Mouse (Mus musculus) T-helper 1 cell (primary cell): Measurements from ENCODE around the gene Atat1.

ENCODE experiments used
- in situ Hi-C: fragments of 300-600 bp; cut with MboI, MseI; formaldehyde crosslinking; loops from one replicate; pipeline ENCODE4 v1.15.1; 2025; ENCODE audit warnings: high pct_unique_total_duplicates

Gene Atat1

DNA sequence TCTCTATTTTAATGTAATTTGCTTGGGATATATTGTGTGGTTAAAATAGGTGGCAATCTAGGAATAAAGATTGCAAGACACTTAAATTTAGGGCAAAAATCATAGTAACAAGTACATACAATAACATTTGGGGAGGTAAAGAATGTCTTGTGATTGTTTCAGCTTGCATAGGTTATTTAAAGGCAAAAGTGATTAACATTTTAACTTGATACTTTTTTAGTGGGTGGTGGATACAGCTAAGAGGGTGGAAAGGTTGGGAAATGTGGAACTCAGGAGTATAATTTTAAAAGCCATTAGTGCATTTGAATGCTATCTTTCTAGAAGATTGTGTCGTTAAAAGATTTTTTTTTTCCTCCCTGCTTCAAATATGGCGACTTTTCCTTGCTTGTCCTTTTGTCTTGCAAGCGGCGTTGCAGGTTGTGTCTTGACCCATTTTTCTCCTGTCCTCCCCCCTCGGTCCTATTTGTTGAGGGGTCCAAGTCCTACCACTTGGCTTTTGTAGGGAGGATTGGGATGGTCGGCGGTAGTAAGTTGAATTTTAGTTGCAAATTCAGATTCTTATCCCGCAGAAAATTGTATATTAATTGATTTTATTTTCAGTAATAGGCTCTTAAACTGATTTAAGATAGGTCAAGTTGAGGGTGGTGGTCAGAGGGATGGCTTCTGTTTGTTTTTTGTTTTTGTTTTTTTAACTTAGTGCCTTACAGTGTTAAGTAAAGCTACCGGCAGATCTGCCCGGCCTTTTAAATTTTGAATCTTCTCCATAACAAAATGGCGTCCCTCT lies 8.6 kb upstream of the Atat1 start:
- in situ Hi-C loops: no loop called here

DNA sequence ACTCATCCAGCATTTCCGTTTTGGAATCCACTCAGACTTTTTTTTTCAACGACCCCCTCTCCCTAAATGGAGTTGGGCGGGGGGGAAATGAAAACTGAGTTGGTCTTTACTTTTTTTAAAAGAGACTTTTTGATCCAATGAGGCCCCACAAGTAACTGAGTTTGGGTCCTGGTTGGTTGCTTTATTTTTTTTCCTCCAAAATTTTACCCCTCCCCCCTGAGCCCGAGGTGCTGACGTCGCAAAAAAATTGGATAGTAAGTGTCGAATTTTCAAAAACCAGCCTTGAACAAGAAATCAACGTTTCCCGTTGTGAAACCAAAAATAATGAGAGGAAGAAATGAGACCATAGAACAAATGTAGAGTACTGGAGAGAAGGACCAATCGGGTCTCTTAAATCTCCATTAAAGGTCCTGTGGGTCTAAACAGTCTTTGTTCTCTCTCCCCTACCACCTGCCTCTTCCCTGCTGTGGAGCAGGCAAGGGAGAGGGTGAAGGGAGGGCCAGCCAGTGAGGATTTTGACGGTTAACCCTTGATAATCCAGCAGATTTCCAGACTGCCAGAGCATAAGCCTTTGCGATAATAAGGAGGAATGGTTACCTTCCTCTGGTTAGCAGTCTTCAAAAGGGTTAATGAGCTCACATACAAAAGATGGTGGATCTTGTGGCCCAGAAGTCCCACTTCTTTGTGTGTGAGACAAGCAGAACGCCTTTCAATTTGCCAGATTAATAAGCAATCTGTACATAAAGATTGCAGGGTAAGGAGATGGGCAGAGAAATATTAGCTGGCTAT lies 7.8 kb upstream of the Atat1 start:
- in situ Hi-C loops: no loop called here

DNA sequence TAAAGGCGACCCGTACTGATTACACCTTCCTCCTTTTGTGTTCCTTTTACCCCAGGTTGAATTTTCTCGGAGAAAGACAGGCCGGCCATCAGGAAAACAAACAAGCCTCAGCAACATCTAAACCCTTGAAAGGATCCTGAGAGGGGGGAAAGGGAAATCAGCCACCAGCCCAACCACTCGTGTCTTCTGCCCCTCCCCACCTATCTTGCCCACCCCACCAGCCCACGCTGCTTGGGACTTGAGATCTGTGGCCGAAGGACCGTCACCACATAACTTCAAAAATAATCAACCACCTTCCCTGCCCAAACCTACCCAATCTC lies 7.2 kb upstream of the Atat1 start:
- in situ Hi-C loops: no loop called here

DNA sequence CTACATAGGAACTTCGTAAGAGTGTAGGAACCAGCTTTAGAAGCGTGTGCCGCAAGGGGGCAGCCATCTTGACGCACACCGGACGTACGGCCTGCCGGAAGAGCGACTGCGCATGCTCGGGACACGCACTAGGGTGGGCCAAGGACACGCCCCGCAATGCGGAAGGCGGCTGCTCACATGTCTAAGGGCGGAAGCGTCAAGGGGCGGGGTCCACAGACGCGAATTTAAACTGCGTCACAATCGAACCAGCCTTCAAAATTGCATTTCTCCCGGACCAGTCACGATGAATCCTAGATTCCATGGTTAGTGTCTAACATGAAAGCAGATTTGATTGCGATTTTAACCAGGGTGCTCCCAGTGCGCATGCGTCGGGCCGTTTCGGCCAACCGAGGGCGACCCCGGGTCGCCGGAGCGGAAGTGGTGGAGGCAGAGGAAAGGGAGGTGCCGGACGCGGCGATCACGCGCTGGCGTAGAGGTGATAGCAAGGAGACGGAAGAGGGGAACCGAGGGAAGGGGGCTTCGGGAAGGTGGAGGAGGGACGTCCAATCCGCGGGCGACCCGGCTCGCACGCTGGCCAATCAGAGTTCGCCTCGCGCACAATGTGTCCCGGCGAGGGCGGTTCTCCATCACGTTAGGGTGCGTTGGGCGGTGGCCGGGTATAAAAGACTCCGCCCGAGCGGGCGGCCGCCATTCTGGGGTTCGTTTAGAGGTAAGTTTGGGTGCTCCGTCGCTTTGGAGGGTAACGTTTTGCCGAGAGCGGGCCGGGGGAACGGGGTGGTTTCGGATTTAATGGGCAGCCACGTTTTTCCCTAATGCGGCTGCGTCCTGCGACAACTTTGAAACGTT lies 6.6 kb upstream of the Atat1 start, which contains the start of the genes Mrps18b and Ppp1r10:
Mrps18b (minus strand) TSS at position 93 of the 846 bp plus-strand sequence.
Ppp1r10 (plus strand) TSS at position 138 of the 846 bp plus-strand sequence.
- in situ Hi-C loops: no loop called here

DNA sequence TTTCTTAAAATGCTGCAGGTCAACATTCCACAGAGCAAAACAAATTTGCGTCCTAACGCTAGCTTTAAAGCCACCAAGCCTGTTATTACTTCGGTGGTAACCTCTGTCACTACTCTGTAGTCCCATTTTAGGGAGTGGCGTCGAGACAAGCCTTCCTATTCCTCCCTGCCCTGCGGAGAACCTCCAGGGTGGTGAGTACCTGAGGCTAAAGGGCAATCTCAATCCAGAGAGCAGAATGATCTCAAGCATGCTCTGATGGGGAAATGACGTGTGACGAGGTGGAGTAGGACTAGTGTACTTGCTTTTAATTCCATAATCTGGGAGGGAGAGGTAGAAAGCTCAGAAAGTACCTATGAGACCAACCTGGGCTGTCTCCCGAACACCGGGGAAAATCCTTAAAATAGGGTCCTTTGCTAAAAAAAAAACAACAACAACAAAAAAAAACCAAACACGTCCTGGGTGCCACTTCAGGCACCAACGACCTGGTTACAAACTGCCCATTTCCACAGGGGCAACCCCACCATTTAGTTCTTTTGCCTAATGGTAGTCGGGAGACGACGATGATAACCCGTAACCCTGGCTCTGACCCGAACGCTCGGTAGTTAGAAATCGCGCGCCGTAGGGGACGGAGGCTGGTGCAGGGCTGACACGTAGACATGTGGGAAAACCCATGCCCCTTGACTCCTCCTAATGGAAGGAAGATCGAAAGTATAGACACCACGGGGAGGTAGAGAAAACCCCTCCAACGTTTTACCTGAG lies 5.8 kb upstream of the Atat1 start:
- in situ Hi-C loops: no loop called here

DNA sequence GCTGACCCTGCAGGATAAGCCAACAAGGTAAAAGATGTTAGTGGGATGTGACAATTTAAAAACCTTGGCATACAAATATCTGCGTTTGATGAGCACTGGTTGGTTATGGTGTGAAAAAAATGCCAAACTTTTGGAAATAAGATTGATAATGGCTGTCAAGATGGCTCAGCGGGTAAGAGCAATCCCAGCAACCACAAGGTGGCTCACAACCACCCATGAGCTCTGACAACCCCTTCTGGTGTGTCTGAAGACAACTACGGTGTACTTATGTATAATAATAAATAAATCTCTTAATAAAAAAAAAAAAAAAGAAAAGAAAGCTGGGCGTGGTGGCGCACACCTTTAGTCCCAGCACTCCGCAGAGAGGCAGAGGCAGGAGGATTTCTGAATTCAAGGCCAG lies 5.1 kb upstream of the Atat1 start:
- in situ Hi-C loops: no loop called here

DNA sequence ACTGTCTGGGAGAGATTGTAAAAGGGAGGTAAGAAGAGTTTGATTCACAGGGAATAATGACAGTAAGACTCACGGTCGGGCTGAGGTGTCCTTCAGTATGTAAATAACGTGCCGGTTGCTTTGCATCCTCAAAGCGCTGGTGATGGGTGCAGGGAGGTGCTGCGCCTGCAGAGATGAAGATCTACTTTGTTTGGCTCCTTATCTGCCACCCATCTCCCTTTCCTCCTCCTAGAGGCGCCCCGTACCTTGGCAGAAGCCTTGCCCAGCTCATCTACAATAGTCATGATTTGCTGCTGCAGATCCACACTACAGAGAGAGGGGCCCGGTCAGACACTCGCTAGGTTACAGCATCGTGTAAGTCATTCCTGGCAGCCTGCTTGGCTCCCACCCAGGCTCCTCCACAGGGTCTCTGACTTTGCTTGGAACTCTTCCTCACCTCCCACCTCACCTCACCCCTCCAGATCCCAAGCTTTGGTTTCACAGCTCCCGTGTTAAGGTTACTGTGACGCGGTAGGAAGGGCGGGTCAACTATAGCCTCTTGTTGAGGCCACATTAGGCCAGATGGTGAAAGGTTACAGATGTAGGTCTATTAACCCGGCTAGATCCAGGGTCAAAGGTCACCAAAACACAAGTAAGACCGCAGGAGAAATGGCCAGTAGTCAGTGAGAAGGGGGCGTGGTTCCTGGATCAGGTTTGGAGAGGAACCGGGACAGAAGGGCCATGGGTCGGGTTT lies 523 bp downstream of the Atat1 start:
- in situ Hi-C loops: loop anchor here (5.0 kb wide), 1 partner anchor 82 kb away; no protein-coding TSS in a partner anchor

DNA sequence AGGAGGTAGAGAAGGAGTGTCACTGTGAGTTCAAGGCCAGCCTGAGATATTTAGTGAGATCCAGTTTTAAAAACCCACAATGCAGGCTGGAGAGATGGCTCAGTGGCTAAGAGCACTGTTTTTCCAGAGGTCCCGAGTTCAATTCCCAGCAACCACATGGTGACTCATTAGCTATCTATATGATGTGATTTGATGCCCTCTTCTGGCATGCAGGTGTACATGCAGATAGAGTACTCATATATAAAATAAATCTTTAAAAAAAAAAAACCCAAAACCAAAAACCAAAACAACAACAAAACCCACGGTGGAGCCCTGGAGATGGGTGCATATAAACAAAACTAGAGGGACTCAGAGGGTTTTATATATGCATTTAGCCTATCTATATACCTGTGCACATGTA lies 2.3 kb downstream of the Atat1 start:
- in situ Hi-C loops: loop anchor here (5.0 kb wide), 1 partner anchor 80 kb away; no protein-coding TSS in a partner anchor

DNA sequence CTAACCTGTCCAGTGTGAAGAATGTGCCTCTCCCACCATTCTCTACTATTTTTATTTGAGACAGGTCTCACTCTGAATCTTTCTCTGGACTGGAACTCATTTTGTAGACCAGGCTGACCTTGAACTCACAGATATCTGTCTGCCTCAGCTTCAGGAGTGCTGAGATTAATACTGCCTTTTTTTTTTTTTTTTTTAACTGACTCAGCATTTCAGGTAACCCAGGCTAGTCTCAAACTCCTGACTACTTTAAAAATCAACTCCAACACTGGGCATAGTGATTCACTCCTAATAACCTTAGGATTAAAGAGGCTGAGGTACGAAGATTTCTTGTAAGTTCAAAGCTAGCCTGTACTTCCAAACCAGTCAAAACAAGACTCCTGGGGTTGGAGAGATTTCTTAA lies 4.3 kb downstream of the Atat1 start:
- in situ Hi-C loops: loop anchor here (5.0 kb wide), 1 partner anchor 78 kb away; no protein-coding TSS in a partner anchor

DNA sequence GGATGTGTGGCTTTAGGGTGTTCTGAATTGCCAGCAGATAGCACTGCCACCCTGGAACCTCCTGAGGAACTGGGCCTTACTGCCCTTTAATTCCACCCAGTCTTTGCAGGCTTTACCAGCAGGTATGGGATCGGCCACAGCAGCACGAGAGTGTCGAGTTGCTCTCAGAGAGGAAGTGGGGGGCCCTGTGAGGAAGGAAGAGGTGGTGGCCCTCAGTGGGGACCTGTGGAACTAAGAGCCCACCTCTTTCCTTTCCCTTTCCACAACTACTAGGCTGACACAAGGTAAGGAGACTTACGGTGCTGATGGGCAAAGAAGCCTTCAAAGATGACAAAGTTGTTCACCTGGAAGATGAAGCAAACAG lies 5.9 kb downstream of the Atat1 start:
- in situ Hi-C loops: no loop called here

DNA sequence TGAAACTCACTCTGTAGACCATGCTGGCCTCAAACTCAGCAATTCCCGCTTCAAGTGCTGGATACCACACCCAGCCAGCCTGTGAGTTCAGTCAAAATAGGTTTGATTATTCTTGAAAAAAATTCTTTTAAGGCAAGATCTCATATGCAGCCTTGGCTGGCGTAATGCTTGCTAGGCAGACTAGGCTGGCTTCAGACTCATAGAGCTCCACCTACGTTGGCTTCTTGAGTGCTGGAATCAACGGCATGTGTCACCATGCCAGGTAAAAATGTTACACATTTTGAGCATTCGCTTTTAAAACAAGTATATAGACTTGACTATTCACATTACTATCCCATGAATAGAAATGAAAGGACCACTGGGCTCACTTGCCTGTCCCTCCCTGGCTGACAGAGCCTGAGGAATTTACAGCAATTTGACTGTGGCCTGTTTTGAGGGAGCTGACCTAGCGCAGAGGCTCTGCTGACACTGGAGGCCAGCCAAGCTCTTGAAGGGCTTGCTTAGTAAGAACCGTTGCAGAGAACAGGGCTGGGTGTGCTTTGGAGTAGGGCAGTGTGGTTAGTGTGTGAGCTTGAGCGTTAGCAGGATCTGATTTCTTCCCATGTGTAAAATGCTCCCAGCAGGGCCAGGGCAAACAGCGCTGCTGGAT lies 6.4 kb downstream of the Atat1 start:
- in situ Hi-C loops: no loop called here

DNA sequence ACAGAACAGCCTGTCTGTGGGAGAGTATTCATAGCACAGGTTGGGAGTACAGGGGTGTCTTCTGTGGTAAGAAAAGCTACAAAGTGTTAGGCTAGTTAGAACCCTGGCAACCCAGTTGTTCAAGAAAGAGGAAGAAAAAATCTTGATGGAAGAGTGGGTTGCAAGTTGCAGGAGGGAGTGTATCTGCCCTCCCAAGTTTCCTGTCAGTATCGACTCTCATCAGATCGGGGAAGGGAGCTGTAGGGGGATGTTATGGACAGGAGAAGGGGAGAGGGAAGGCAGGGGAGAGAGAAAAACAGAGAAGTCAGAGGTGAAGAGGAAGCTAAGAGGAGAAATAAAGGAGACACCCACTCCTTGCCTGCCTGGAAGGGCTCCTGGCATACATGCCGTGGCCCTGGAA lies 9.2 kb downstream of the Atat1 start:
- in situ Hi-C loops: no loop called here

DNA sequence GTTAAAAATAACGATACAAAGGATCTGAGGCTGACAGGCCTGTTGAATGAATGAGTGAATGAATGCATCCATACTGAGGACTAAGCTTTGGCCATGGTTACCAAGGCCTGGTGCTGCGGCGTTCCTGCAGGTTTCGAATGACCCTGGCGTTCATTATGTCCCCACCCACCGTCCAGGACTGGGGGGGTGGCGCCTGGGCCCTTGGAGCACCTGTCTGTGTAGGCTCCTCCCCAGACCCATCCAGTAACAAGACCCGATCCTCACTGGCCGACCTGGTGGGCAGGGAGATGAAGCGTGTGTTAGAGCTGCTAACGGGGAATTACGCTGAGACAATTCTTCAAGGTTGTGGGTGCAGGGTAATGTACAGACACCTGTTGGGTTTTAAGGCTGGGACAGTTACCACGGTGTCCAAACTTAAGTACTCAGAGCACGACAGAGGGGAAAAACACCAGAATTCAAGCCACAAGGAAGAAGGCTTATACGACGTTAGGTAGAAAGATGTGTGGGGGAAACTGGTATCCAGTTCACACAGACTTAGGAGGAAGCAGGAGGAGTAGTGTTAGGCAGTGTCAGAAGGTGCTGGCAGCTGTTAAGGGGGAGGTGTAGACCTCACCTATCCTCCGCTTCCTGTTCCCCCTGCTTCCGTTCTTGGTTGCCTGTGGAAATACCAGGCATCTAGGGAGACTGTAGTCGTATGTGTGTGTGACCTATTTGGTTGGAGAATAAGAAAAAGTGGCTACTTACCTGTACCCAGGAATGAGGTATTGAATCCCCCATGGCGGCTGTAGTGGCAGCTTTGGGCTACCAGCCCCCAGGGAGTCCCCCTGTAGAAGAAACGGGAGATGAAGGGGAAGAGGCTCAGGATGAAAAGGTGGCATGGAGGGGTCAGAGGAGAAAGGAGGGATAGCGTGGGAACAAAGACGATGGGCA lies 12.0 kb downstream of the Atat1 start:
- in situ Hi-C loops: no loop called here

DNA sequence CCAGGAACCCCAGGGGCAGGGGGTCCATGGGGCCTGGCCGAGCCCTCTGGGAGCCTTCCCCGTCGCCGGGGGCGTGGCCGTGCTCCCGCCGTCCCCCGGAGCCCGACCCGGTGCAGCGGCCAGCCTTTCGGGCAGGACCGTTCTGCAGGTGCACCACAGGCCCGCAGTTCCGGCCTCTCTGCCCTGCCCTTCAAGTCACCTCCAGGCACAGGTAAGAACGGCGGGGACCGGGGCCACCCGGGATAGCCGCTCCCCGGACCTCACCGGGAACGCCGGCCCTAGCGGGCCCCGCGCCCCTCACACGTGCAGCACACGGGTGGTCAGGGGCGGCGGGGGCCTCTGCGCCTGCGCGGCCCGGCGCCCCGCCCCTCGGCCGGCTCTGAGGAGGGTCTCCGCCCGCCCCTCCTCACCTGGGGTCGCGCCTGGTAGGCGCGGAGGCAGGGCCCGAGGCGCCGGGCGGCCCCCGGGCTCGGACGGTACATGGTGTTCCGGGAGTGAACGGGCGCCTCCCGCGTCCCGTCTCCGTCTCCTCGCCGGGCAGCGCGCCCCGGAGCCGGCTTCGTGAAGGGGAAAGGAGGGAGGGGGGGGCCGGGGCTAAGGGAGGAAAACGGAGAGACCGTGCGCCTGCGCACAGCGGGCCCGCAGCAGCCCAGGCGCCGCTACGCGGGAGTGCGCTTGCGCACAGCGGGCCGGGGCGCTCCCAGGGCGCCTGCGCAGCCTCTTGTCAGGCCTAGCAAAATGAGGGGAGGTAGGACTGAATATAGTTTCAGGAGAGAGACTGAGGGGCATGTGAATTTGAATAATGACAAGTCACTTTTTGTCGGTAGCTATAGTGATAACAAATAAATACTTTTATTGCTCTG lies 12.9 kb downstream of the Atat1 start, which contains the start of gene 2310061I04Rik:
2310061I04Rik (minus strand) TSS at position 651 of the 863 bp plus-strand sequence.
- in situ Hi-C loops: no loop called here

DNA sequence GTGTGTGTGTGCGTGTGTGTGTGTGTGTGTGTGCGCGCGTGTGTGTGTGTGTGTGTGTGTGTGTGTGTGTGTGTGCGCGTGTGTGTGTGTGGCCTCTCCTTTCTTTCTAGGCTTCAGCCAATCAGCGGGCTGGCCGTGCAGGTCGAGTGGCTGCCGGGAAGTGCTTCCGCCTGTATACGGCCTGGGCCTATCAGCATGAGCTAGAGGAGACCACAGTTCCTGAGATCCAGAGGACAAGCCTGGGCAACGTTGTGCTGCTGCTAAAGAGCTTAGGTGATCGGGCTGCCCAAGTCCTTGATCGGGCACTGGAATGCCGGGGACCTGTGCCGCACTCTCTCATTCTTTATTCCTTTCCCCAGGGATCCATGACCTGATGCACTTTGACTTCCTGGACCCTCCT lies 22.1 kb downstream of the Atat1 start:
- in situ Hi-C loops: no loop called here

DNA sequence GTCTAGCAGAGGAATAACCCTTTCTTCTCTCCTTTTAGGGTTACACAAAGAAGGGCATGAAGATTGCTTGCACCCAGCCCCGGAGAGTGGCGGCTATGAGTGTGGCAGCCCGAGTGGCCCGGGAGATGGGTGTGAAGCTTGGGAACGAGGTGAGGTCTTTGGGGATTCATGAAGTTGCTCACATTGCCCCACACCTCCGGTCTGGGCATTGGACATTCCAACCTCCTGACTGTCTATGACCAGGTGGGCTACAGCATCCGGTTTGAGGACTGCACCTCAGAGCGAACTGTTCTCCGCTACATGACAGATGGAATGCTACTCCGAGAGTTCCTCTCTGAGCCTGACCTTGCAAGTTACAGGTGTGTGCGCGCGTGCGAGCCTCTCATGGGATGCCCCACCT lies 26.1 kb downstream of the Atat1 start:
- in situ Hi-C loops: no loop called here

DNA sequence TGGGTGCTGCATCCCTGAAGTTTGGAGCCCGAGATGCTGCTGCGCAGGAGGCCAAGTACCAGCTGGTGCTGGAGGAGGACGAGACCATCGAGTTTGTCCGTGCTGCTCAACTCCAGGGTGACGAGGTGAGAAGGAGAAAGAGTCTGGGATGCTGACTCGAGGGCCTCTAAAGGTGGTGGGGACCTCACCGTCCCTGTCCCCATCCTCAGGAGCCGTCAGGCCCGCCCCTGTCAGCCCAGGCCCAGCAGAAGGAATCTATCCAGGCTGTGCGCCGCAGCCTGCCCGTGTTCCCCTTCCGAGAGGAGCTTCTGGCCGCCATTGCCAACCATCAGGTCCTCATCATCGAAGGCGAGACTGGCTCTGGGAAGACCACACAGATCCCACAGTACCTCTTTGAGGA lies 27.0 kb downstream of the Atat1 start:
- in situ Hi-C loops: no loop called here
